Mouse (Mus musculus) forelimb bud, embryonic 11.5 days (tissue): Measurements from ENCODE around the gene Pygo2.
"Not testable (repeated sequence)": the region's sequence is repeated elsewhere in the genome, so short reads cannot be mapped to it uniquely, and the experiment has no call there.

Source experiments
- DNase-seq: peaks from one replicate; pipeline ENCODE4 v3.0.0-alpha.2; 2012; ENCODE audit warnings: low read depth, low spot score

The Pygo2 gene

DNA sequence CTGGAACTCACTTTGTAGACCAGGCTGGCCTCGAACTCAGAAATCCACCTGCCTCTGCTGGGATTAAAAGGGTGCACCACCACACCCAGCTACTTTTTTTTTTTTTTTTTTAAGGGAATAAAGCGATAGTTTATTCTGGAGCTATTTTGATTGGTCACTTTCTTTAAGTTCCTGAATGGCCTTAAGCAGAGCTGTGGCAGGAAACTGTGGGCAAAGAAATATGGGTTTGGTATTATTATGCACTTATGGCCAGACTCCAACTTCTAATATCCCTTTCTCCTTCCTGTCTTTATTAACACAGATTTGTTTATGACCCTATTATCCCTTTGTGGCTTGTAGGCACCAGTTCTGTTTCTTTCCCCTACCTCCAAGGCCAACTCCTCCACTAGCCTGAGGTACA lies 9.6 kb upstream of the Pygo2 start:
- no peak for DNase-seq

DNA sequence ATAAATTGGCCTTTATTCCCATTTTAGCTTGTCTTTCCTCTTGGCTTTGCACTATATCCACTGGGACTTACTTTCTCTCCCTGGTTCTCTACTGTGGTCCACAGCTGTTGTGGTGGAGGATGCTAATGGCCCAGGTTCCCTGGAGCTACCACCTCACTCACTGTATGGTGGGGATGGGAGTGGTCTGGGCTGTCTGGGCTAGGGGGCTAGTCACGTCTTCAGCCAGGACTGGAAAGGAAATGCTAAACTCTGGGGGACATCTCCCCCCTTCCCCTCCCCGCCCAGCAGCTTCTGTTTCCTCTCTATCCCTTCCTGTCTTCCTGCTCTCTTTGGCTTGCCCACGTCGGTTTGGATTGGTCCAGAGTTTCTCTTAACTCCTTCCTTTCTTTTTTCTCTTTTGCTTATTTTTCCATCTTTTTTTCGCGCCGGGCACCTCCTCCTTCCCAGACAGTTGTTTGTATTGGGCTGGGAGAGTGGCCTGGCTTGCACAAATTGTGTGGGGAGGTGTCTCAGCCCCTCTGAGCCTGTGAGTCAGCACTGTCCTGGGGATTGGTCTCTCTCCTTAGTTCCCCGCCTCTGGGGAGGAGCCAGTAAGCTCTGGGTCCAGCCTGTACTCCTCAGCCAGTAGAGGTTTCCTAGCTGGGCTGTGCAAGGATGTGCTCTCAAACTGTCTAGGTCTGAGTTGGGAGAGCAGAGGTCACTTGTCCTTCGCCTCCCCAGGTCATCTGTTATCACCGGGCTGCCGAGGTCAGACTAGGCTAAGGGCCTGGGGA lies 8.8 kb upstream of the Pygo2 start:
- peak; percentile 73 for DNase-seq

DNA sequence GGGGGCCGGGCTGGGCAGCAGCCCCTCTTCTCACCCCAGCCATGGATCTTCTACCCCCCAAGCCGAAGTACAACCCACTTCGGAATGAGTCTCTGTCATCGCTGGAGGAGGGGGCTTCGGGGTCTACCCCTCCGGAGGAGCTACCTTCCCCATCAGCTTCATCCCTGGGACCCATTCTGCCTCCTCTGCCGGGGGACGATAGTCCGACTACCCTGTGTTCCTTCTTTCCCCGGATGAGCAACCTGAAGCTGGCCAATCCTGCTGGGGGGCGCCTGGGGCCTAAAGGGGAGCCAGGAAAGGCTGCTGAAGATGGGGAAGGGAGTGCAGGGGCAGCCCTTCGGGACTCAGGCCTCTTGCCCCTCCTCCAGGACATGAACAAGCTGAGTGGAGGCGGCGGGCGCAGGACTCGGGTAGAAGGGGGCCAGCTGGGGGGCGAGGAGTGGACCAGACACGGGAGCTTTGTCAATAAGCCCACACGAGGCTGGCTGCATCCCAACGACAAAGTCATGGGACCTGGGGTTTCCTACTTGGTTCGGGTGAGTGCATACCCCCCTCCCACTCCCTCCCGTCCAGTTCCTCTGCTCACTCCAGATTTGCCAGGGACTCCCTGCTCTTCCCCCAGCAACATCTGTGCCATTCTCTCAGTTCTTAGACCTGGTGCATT lies 8.1 kb upstream of the Pygo2 start:
- DNase-seq = no peak

DNA sequence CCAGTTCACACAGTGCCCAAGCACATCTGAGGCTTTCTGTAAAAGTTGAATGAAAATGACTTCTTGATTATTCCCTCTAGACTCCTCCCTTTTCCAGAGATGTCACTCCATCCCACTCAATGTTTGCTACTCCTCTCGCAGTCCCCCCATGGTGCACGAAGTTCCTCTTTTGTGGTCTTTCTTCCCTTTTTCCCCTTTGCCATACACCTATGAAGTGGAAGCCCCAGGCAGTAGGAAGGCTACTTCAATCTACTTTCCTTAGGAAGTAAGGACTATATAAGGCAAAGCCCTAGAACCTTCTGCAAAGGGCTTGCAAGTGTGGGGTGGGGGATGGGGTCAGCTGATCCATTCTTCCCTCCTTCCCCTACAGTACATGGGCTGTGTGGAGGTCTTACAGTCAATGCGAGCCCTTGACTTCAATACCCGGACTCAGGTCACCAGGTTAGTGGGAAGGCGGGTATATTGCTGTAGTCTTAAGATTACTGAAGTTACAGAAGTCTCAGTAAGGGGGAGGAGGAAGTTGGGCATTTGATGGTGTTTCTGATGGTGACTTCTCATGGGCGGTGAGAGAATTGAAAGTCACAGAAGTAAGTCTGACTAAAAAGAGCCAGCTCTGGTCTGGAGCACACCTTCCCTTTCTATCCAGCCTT lies 7.3 kb upstream of the Pygo2 start:
- no peak for DNase-seq

DNA sequence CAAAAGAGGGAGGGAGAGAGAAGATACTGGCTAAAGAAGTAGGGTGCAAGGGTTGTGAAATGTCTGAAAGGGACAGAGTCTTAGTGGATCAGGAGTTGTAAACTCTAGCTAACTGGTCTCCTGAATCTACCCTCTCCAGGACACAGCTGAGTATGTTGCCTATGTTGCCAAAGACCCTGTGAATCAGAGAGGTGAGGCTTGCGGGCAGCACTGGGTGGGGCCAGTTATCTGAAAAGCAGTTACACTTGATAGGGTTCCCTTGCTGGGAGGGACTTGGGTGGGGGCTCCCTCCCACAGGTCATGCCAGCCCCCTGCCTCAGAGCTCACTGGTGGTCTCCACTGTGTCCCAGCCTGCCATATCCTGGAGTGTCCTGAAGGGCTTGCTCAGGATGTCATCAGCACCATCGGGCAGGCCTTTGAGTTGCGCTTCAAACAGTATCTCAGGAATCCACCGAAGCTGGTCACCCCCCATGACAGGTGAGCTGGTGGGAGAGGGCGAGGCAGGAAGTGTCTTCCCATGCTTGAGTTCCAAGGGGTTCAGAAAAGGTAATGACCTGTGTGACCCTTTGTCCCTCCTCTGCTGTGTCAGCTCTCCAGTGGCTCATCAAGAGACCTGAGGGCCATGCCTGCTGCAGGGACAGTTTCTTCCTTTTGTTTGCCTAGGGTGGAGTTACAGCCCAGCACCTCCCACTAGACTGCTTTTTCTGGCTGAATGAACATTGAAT lies 5.4 kb upstream of the Pygo2 start:
- DNase-seq = no peak

DNA sequence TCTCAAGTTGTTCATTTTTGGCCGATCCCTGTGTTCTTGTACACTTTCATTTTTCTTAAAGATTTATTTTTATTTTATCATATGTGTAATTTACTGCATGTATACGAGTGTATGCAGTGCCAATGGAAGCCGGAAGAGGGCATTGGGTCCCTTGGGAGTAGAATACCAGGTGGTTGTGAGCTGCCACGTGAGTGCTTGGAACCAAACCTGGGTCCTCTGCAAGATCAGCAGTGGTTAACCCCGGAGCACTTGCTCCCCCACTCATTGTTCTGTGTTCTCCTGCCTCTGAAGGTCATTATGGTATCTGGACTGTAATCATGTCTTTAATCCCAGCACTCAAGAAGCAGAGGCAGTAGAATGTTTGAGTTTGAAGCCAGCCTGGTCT lies 4.9 kb upstream of the Pygo2 start:
- DNase-seq = no peak

DNA sequence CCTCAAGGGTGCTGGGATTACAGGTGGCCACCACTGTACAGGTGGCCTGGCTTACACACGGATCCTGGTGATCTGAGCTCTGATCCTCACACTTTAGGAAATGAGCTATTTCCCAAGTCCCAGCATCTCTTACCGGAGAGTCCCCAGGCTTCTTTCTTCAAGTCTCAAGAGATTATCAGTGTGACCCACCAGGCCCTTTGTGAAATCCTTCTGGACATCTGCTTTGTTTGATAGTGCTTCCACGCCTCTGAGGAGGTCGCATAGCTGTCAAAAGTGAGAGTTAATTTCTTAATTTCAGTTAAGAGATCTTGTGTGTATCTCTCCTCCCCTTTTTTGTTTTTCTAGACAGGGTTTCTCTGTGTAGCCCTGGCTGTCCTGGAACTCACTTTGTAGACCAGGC lies 4.1 kb upstream of the Pygo2 start:
- no peak for DNase-seq

DNA sequence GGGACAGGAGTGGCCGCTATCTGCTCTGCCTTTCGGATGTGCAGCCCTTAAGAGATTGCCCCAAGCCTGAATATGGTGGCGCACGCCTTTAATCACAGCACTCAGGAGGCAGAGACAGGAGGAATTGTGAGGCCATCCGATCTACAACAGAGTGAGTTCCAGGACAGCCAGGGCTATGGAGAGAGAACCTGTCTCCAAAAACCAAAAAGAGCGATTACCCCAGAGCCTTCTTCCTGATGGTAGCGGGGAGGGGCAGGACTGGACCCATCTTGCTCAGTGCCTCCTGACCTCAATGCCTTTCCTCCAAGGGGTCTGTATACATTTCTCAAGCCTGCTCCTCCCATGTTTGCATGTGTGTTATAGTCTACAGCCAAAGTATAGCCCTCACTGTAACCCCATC lies 993 bp upstream of the Pygo2 start:
- not testable (repeated sequence) for DNase-seq

DNA sequence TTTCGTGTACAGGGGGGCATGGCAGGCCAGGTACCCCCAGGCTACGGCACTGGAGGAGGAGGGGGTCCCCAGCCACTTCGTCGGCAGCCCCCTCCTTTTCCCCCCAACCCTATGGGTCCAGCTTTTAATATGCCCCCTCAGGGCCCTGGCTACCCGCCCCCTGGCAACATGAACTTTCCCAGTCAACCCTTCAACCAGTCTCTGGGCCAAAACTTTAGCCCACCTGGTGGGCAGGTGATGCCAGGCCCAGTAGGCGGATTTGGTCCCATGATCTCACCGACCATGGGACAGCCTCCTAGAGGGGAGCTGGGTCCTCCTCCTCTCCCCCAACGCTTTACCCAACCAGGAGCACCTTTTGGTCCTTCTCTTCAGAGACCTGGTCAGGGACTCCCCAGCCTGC lies 2.6 kb downstream of the Pygo2 start:
- DNase-seq = no peak

DNA sequence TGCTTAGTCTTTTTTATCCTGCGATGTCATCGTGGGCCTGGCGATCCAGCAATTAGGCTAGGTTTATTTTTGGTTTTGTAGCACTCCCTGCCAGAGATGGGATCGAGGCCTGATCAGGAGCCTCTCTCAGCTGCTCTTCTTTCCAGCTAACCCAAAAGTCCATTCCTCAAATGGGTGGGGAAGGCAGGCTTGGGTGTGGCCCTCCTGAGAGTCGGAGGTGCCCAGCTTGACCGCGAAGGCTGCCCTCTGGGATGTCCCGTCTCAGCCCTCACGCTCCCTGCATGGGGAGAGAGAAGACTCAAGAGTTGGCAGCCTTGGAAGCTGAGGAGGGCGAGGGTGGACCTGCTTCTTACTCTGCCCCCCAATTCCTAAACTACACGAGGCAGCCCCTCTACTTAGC lies 4.5 kb downstream of the Pygo2 start:
- DNase-seq = no peak

DNA sequence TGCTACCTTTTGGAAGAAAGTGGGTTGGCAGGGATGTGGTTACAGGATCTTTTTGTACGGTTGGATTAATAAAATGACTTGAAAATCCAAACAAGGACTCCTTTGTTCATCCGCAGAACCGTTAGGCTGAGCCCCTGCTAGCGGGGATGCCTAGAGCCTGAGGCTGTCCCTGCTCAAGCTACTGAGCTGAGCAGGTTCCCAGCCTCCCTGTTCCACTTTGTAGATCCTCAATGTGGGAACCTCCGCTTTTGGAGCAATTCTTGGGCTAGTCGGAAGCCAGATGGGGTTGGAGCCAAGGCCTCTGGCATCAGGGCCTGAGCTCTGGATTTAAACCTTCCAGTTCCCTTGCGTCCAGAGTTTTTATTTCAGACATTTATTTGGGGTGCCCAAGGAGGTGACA lies 5.0 kb downstream of the Pygo2 start:
- DNase-seq = no peak

DNA sequence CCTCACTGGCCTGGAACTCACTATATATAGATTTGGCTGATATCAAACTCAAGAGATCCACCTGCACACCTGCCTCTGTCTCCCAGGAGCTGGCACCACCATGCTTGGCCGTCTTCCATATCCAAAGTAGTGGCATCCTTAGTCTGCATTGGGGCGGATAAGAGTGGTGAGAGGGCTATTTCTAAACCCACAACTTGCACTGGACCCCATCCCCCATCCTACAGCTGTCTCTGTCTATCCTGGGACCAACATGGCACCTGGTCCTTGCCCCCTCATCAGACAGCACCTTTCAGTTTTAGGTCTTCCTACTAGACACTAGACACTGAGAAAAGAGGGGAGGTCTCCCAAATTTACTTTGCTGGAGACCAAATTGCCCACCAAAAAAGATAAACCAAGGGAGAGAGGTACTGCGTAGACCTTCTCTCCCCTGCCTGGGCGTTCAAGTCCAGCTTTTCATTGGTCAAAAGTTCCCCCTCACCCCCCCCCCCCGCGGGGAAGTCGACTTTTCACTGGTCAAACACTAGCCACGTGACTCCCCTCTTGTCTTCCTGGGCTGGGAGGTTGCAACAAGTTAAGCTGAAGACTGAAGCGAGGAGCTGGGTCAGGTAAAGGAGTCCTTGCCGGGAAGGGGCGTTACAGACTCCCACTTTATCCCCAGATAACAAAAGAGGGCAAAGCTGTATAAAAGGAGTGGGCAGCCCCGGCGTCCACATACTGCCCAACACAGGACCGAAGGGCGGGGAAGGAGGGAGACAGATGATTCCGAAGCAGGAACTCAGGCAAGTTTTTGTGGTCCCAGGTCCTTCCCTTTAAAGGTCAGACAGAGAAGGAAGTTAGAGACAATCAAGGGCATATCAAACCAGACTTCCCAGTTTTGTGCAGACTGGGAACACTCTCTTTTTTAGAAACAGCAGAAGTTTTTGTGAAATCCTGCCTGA lies 6.4 kb downstream of the Pygo2 start, which contains the start of gene Pbxip1:
TSS of gene Pbxip1 (plus strand) at position 531 of the 938 bp plus-strand sequence.
- DNase-seq = peak; percentile 75

DNA sequence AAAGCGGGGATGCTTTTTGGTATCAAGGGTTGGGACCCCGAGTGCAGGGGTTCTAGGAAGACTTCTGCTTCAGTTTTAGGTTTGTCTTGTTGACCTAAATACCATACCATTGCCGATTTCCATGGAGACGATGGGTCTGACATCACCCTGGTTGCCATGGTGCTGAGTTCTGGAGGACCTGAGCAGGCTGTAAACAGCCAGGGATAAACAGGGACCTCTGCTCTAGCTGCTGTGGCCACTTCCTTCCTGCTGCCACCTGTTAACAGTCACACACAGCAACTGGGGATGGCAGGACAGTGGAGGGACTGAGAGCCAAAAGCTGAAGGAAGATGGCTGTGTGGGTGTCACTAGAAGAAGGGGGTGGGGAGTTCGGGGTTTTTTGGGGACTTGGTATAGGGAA lies 7.3 kb downstream of the Pygo2 start:
- no peak for DNase-seq

DNA sequence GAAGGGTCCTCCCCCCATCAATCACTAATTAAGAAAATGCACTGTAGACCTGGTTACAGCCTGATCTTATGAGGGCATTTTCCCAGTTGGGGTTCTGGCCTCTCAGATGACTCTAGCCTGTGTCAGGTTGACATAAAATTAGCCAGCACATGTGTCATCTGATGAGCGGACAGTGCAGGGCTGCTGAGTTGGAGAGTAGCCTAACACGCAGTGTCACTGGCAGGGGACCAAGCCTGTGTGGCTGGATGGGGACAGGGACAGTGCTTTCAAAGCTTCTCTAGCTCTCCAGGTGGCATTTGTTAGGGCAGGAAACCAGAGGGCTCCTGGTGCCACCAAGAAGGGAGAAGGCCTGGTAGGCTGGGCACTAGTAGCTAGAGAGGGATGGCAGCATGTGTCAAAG lies 10.7 kb downstream of the Pygo2 start:
- no peak for DNase-seq

DNA sequence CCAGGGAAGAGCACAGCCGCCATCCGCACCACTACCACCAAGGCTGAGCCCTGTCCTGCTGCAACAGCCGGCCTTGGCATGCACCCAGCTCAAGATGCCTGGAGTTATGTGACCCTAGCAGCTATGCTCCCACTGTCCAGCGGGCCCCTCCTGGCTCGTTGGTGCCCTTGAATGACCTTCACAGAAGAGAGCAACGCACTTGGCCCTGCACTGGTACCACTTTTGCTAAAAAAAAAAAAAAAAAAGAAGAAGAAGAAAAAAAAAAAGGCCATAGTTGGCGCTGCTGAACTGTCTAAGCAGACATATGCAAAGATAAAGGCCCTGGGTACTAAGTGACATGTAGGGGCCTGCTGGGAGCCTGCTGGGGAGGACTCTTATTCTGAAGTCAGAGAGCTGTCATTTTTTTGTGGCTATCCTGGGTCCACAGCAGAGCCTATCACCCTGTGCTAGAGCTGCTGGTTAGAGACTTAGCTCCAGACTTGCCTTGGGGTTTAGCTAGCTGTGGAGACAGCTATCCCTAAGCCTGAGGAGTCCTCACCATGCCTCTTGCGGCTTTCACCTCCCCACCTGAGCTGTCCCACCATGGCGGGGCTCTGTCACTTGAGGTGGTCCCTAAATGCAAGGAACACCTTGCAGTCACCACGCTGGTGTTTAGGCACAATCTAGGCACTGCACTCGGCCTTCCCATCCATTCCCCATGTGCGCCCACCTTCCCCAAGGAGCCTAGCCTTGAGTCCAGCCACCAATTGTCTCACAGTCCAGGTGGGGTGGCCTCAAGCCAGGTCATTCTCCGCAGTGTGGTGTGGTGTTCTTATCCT lies 18.9 kb downstream of the Pygo2 start:
- no peak for DNase-seq

DNA sequence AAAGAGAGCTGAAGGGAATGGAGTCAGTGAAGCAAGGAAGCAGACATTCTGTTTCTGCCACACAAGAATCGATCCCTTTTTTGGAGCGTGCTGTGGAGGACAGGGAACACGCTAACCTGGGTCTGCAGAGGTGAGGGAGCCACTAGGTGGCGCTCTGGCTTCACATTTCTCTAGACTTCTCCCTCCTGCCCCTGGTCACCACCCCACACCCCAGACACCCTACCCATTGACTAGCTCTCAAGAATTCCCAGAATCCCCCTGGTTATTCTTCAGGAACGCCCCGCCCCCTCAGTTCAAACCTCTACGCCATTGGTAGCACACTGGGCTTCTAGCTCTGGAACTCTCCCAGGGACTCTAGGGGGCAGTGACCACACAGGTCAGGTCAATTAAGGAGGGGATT lies 19.5 kb downstream of the Pygo2 start:
- peak; percentile 74 for DNase-seq

DNA sequence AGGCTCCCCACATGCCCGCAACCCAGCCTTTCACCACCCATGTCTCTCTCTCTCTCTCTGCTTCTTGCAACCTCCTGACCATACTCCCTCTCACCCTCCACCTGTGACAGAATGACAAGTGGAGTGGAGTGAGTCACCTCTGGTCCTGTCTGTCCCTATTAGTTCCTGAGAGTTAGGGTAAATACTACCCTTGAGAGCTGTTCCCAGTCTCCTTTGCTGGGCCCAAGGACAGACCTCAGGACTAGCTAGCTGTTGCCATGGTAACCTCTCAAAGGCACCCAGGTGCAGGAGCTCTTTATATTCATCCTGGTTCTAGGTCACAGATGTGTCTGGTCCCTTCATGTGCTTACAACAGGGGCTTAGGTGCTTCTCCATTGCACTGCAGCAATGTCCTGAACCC lies 21.9 kb downstream of the Pygo2 start:
- no peak for DNase-seq

DNA sequence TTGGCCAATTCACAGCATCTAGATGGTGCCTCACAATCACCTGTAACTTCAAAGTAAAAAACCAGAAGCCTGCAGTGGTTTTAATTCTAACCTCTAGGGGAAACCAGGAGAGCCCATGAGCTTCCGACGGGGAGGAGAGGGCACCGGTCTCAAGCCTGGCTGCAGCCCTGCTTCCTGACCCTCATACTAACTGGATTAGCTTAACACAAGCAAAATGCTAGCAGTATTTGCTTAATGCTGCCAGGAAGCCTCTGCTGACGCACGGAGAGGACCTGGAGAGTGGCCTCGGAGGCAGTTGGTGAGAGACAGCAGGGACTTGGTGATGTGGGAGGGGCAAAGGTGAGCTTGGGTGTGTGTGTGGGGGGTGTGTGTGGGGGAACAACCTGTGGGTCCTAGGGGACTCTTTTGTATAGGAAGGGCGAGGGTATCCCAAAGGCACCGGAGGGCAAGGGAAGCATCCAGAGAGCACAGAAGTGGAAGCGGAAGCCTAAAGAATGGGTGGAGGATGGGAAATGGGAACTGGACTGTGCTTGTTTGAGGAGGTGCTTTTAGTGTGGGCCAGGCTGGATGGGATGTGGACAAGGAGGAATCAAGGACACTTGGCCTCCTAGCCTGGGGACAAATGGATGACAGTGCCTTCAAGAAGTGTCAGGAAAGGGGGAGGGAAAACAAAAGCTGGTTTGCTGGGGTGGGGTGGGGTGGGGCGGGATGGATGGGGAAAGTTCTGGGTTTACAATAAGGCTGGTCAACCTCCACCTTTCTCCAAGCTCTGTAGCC lies 24.6 kb downstream of the Pygo2 start, which contains the start of gene Pmvk:
TSS of gene Pmvk (plus strand) at position 141 of the 777 bp plus-strand sequence.
- no peak for DNase-seq

DNA sequence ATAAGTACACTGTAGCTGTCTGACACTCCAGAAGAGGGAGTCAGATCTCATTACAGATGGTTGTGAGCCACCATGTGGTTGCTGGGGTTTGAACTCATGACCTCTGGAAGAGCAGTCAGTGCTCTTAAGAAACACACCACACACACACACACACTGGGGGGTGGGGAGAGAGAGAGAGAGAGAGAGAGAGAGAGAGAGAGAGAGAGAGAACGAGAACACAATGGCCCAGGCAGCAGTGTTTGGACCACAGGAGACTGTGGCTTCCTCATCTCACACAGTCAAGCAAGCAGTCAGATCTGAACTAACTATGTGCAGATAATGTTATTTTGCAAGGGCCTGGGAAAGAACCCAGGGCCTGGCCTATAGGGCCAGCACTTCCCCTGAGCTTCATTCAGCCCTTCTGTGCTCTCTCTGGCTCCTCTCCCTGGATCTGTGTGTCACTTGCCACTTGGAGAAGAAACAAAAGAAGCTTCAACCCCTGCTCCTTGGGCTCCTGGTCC lies 25.8 kb downstream of the Pygo2 start:
- no peak for DNase-seq
